Mouse (Mus musculus): ENCODE data around the gene Slc22a3.

DNA sequence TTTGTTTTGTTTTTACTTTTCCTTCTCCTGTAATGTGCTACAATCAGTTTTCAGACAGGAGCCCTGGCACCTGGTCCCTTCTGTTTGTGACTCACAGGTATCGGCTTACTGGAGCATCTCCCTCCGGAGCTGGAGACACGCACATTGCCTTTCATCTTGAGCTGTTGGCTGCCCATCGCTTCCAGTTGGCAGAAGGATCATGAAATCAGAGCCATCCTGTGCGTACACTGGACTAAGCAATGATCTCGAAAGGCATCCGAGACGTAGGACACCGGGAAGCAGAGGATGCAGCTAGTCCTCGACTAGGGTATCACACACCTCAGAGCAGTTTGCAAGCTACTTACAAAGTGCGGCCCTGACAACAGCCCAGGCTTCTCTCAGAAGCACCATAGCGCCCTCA lies 15.9 kb downstream of the Slc22a3 start:
- TF ChIP-seq CTCF (IDR thresholded peaks at IDR 0.05; ENCODE audit: low read depth) (no peak), EP300 (IDR thresholded peaks at IDR 0.05; ENCODE audit: low read depth) (no peak)

Measured in heart, postnatal 0 days (tissue).